Mouse (Mus musculus) layer of hippocampus, postnatal 14 days (tissue): ENCODE results near the gene Rps26. TPM values are rescaled to one million over a fixed set of nuclear protein-coding genes. Genes with fewer than 3 reads are reported as not detected.
"Not testable (repeated sequence)": the region's sequence is repeated elsewhere in the genome, so short reads cannot be mapped to it uniquely, and the experiment has no call there.

ENCODE experiments used
- DNase-seq, 2 experiments: peaks; one replicate each; pipeline ENCODE4 v3.0.0; 2021 to 2022; ENCODE audit warnings: low spot score in 2 of 2, mixed read lengths in 1 of 2
- total RNA-seq, 2 experiments: library from RNA; stranded (reverse); gene quantifications; 2 replicates each; pipeline ENCODE4 v1.2.3; 2021

Gene Rps26
- total RNA-seq, 2 experiments from 2014 or later: 329 to 373 TPM

- DNase-seq: no peak
Measured at GRCm38 (mm10) chr10:128642749-128643148, 16.2 kb upstream of the Rps26 start.

GRCm38 (mm10) chr10:128641871-128642270 is 15.3 kb upstream of the Rps26 start:
- no peak for DNase-seq

- no peak for DNase-seq
Measured at GRCm38 (mm10) chr10:128640891-128641290, 14.3 kb upstream of the Rps26 start.

GRCm38 (mm10) chr10:128639999-128640398 is 13.5 kb upstream of the Rps26 start:
- DNase-seq: no peak

GRCm38 (mm10) chr10:128637011-128637410 is 10.5 kb upstream of the Rps26 start:
- DNase-seq: no peak

- DNase-seq: no peak
Measured at GRCm38 (mm10) chr10:128636561-128636960, 10.0 kb upstream of the Rps26 start.

GRCm38 (mm10) chr10:128635697-128636096 is 9.2 kb upstream of the Rps26 start:
- DNase-seq: no peak

- DNase-seq: no peak
Measured at GRCm38 (mm10) chr10:128631571-128631970, 5.0 kb upstream of the Rps26 start.

GRCm38 (mm10) chr10:128630306-128630705 is 3.8 kb upstream of the Rps26 start:
- not testable (repeated sequence) for DNase-seq

GRCm38 (mm10) chr10:128629746-128630145 is 3.2 kb upstream of the Rps26 start:
- no peak for DNase-seq

- DNase-seq: no peak
Measured at GRCm38 (mm10) chr10:128627398-128628317, 1.1 kb upstream of the Rps26 start.

GRCm38 (mm10) chr10:128625287-128625894 is 1.2 kb downstream of the Rps26 start:
- no peak for DNase-seq

- not testable (repeated sequence) for DNase-seq
Measured at GRCm38 (mm10) chr10:128623106-128623613, 3.4 kb downstream of the Rps26 start.

- DNase-seq: no peak
Measured at GRCm38 (mm10) chr10:128622702-128623101, 3.8 kb downstream of the Rps26 start.

- DNase-seq: no peak
Measured at GRCm38 (mm10) chr10:128621986-128622520, 4.5 kb downstream of the Rps26 start.

GRCm38 (mm10) chr10:128620241-128620640 is 6.3 kb downstream of the Rps26 start:
- no peak for DNase-seq

GRCm38 (mm10) chr10:128619148-128619547 is 7.4 kb downstream of the Rps26 start:
- DNase-seq: not testable (repeated sequence)

GRCm38 (mm10) chr10:128618570-128618969 is 8.0 kb downstream of the Rps26 start:
- DNase-seq: no peak

- DNase-seq: not testable (repeated sequence)
Measured at GRCm38 (mm10) chr10:128615798-128616448, 10.6 kb downstream of the Rps26 start.

GRCm38 (mm10) chr10:128614934-128615333 is 11.6 kb downstream of the Rps26 start:
- no peak for DNase-seq

GRCm38 (mm10) chr10:128613820-128614219 is 12.7 kb downstream of the Rps26 start:
- DNase-seq: not testable (repeated sequence)

GRCm38 (mm10) chr10:128613154-128613440 is 13.4 kb downstream of the Rps26 start:
- no peak for DNase-seq
